In genomic region chr3:129570989-129571388, GRCm38 (mm10) we compare ENCODE assay signal across 30 mouse cellular contexts. TPM values are rescaled to one million over a fixed set of nuclear protein-coding genes. Genes with fewer than 3 reads are reported as not detected.
DNase-seq lines count a peak whose midpoint lies in the region; ATAC-seq and TF ChIP-seq lines count a peak whose summit lies in the region.
"Had no signal": no experiment of that assay in that cellular context is flagged by ENCODE, and none has a peak within 500 bp of the region (broad histone marks: within the 10 kb centered on the region; RNA-seq: fewer than 3 reads in every experiment).

No protein-coding gene starts in this region.

- no peak for TF ChIP-seq POLR2A in liver, adult 2 months (IDR thresholded peaks at IDR 0.05; ENCODE audit: extremely low read depth, insufficient read depth, low read length)

- no peaks in the 10 kb centered on the region for H3K9me3 ChIP-seq in liver, embryonic 11.5 days (ENCODE audit: control insufficient read depth, low read length)
- H3K9me3 ChIP-seq: embryonic facial prominence, embryonic 13.5 days; heart, embryonic 12.5 days; liver, embryonic 13.5 days; neural tube, embryonic 15.5 days; stomach, embryonic 15.5 days had no signal

- H3K4me1 ChIP-seq in liver, adult 2 months (ENCODE audit: control insufficient read depth, insufficient read depth, low read length), result peaks cover 27% of the 10 kb centered on the region
- peaks cover 3% of the 10 kb centered on the region for H3K4me1 ChIP-seq in liver, embryonic 11.5 days (replicated peaks; ENCODE audit: control insufficient read depth, insufficient read depth, low read length)

- peaks cover 10% of the 10 kb centered on the region; the same call in 1 of the 2 replicates for H3K79me2 ChIP-seq in liver, adult 2 months (ENCODE audit: control insufficient read depth, insufficient read depth, low read length)

- H3K4me3 ChIP-seq in liver, adult 2 months (ENCODE audit: insufficient read depth, low read depth, low read length), result no peak overlapping the region
- no peak overlapping the region for H3K4me3 ChIP-seq in liver, embryonic 11.5 days (ENCODE audit: low read depth, low read length)
- H3K4me3 ChIP-seq: embryonic facial prominence, embryonic 13.5 days; erythroblast, embryonic 14.5 days; heart, adult 2 months; heart, embryonic 12.5 days; liver, embryonic 13.5 days; neural tube, embryonic 15.5 days; stomach, embryonic 15.5 days had no signal

- DNase-seq in liver, adult 2 months (ENCODE audit: extremely low read depth, low read depth, low spot score), result peak; percentile 84
- no peak for DNase-seq in liver, embryonic 11.5 days (ENCODE audit: low spot score)
- peak; percentile 90 for DNase-seq in kidney, adult 9 months
- DNase-seq in kidney, postnatal 25 days, result peak; percentile 89 to 90
- DNase-seq in yolk sac, embryonic 10.5 days (ENCODE audit: low spot score), result peak; percentile 50
- no peak for DNase-seq in gastrocnemius, adult 18-20 months (ENCODE audit: low spot score)
- DNase-seq: adrenal gland, adult 2 months; adrenal gland, postnatal 36 days; B cell, adult 2 months; cerebellum, adult 18-20 months; cerebellum, postnatal 10 days; forebrain, postnatal 0 days; gastrocnemius, postnatal 36 days; heart, adult 2 months; heart, postnatal 4 days; layer of hippocampus, adult 9-11 months; liver, embryonic 13.5 days; lung, embryonic 14.5 days; lung, postnatal 14 days; midbrain, embryonic 14.5 days; retina, postnatal 1 day; right cerebral cortex, postnatal 14 days; thymus, postnatal 14 days had no signal

- H3K9ac ChIP-seq in liver, adult 2 months (ENCODE audit: low read depth, low read length), result no peak overlapping the region
- no peak overlapping the region for H3K9ac ChIP-seq in liver, embryonic 11.5 days (ENCODE audit: low read depth, low read length)
- H3K9ac ChIP-seq: embryonic facial prominence, embryonic 13.5 days; forebrain, postnatal 0 days; heart, embryonic 12.5 days; hindbrain, embryonic 14.5 days; liver, embryonic 13.5 days; lung, embryonic 14.5 days; neural tube, embryonic 15.5 days; stomach, embryonic 15.5 days had no signal

- 44% methylated on average over 8 of the region's 8 CpGs for WGBS in liver, adult 2 months
- WGBS in liver, embryonic 11.5 days, result 92% methylated on average over 8 of the region's 8 CpGs

- no peaks in the 10 kb centered on the region for H3K27me3 ChIP-seq in liver, adult 2 months (ENCODE audit: control insufficient read depth, insufficient read depth, low read length)
- no peaks in the 10 kb centered on the region for H3K27me3 ChIP-seq in liver, embryonic 11.5 days (replicated peaks; ENCODE audit: control insufficient read depth, insufficient read depth, low read length)
- H3K27me3 ChIP-seq: embryonic facial prominence, embryonic 13.5 days; heart, embryonic 12.5 days; liver, embryonic 13.5 days; neural tube, embryonic 15.5 days; stomach, embryonic 15.5 days had no signal

- peak overlapping the region; percentile 61 for H3K27ac ChIP-seq in liver, adult 2 months (replicated peaks; ENCODE audit: insufficient read depth, low read depth, low read length)
- no peak overlapping the region for H3K27ac ChIP-seq in liver, embryonic 11.5 days (ENCODE audit: low read depth, low read length)
- H3K27ac ChIP-seq: embryonic facial prominence, embryonic 13.5 days; heart, adult 2 months; hindbrain, embryonic 14.5 days; liver, embryonic 13.5 days; neural tube, embryonic 15.5 days; stomach, embryonic 15.5 days had no signal

- TF ChIP-seq CTCF in liver, adult 2 months (IDR thresholded peaks at IDR 0.05; ENCODE audit: low read depth, low read length), result no peak

- no peak for ATAC-seq in liver, embryonic 11.5 days (replicated peaks; ENCODE audit: low FRiP score)
- no peak; the same call in 1 of the 2 replicates for ATAC-seq in granulocyte monocyte progenitor cell, adult 5-6 weeks (replicated peaks; ENCODE audit: poor library complexity, severe bottlenecking)
- ATAC-seq: forebrain, postnatal 0 days had no signal

- no peak overlapping the region for H3K4me2 ChIP-seq in liver, embryonic 11.5 days
- H3K4me2 ChIP-seq: embryonic facial prominence, embryonic 13.5 days; heart, embryonic 12.5 days; hindbrain, embryonic 14.5 days; liver, embryonic 13.5 days; lung, embryonic 14.5 days; neural tube, embryonic 15.5 days; stomach, embryonic 15.5 days had no signal

- H3K36me3 ChIP-seq in liver, adult 2 months (ENCODE audit: control insufficient read depth, insufficient read depth, low read length), result peaks cover 26% of the 10 kb centered on the region; the same call in 1 of the 2 replicates
- peaks cover 2% of the 10 kb centered on the region; the same call in 1 of the 2 replicates for H3K36me3 ChIP-seq in liver, embryonic 11.5 days (ENCODE audit: control insufficient read depth, insufficient read depth, low read length)
- H3K36me3 ChIP-seq: heart, embryonic 12.5 days; stomach, embryonic 15.5 days had no signal

RNA-seq across cellular contexts. Expression of gene Elovl6, which starts 38.8 kb away (rescaled TPM):
- total RNA-seq in liver, adult 2 months (2014; rRNA removed), result 30.5 and 44.3 TPM in 2 replicates
- 44.6 and 70.5 TPM in 2 replicates for polyA plus RNA-seq in liver, adult 2 months (2012; rRNA removed)
- 26.6 and 28.3 TPM in 2 replicates for polyA plus RNA-seq in liver, embryonic 11.5 days (2014; fragmentation: Nextera tagmentation; extraction: Ambion mirVana)
- under 1 TPM; 0.39 to 0.62 TPM for total RNA-seq in gastrocnemius, adult 18-20 months (2021)
- total RNA-seq in granulocyte monocyte progenitor cell, adult 5-6 weeks (2014; fragmentation: Nextera tagmentation), result 24.6 and 31.6 TPM in 2 replicates
- 10.9 and 13.2 TPM in 2 replicates for total RNA-seq in granulocyte monocyte progenitor cell, adult 5-6 weeks (2017)

Comparison
In these comparisons a context has a peak if more than half of its experiments do, and no peak if none do; other contexts are left out.
1. DNase-seq: peak in liver, adult 2 months (single experiment), kidney, adult 9 months (single experiment), kidney, postnatal 25 days (2 of 2) and yolk sac, embryonic 10.5 days (single experiment); none in liver, embryonic 11.5 days (single experiment) and gastrocnemius, adult 18-20 months (single experiment).
2. RNA of gene Elovl6, which starts 38.8 kb away (total RNA-seq): 30.5 to 44.3 TPM in liver, adult 2 months and 10.9 to 31.6 TPM in granulocyte monocyte progenitor cell, adult 5-6 weeks; 0.39 to 0.62 TPM in gastrocnemius, adult 18-20 months; every median in the first group is over 4 times any median in the second.